Mouse (Mus musculus) spleen, adult 12 weeks (tissue): ENCODE data around the gene Ugt1a8.

ENCODE experiments used
- DNase-seq: peaks from one replicate; pipeline ENCODE4 v3.0.0; 2022; ENCODE audit warnings: low spot score

Ugt1a8 gene

GRCm38 (mm10) chr1:88186325-88186935 lies 98.8 kb downstream of the Ugt1a8 start:
- no peak for DNase-seq

GRCm38 (mm10) chr1:88192136-88192535 lies 104.5 kb downstream of the Ugt1a8 start:
- no peak for DNase-seq

GRCm38 (mm10) chr1:88195687-88196086 lies 108.1 kb downstream of the Ugt1a8 start:
- DNase-seq, result no peak

GRCm38 (mm10) chr1:88197443-88197842 lies 109.8 kb downstream of the Ugt1a8 start:
- DNase-seq, result no peak

GRCm38 (mm10) chr1:88199996-88200395 lies 112.4 kb downstream of the Ugt1a8 start:
- DNase-seq, result no peak

- no peak for DNase-seq
Measured at GRCm38 (mm10) chr1:88200456-88200855, 112.8 kb downstream of the Ugt1a8 start, which contains the start of gene Ugt1a2. Gene Ugt1a2, plus strand, starts transcription at chr1:88200601.

GRCm38 (mm10) chr1:88205294-88205922 lies 117.8 kb downstream of the Ugt1a8 start, which contains the start of gene Dnajb3:
Gene Dnajb3, minus strand, starts transcription at chr1:88205782.
- peak; percentile 71 for DNase-seq

- DNase-seq, result peak; percentile 53
Measured at GRCm38 (mm10) chr1:88206843-88207479, 119.3 kb downstream of the Ugt1a8 start.

- no peak for DNase-seq
Measured at GRCm38 (mm10) chr1:88211812-88212211, 124.2 kb downstream of the Ugt1a8 start, which contains the start of gene Ugt1a1. Gene Ugt1a1, plus strand, starts transcription at chr1:88211959.

GRCm38 (mm10) chr1:88212341-88213045 lies 124.9 kb downstream of the Ugt1a8 start:
- DNase-seq, result no peak

GRCm38 (mm10) chr1:88213061-88213460 lies 125.4 kb downstream of the Ugt1a8 start:
- no peak for DNase-seq

GRCm38 (mm10) chr1:88213766-88214461 lies 126.3 kb downstream of the Ugt1a8 start:
- no peak for DNase-seq

- DNase-seq, result no peak
Measured at GRCm38 (mm10) chr1:88214462-88214952, 126.9 kb downstream of the Ugt1a8 start.

- no peak for DNase-seq
Measured at GRCm38 (mm10) chr1:88215466-88216380, 128.1 kb downstream of the Ugt1a8 start.

GRCm38 (mm10) chr1:88216551-88216950 lies 128.9 kb downstream of the Ugt1a8 start:
- DNase-seq, result no peak

- DNase-seq, result no peak
Measured at GRCm38 (mm10) chr1:88217144-88217543, 129.5 kb downstream of the Ugt1a8 start.

- DNase-seq, result no peak
Measured at GRCm38 (mm10) chr1:88217576-88217975, 130.0 kb downstream of the Ugt1a8 start.

- DNase-seq, result no peak
Measured at GRCm38 (mm10) chr1:88218051-88218450, 130.4 kb downstream of the Ugt1a8 start.

- no peak for DNase-seq
Measured at GRCm38 (mm10) chr1:88218591-88218990, 131.0 kb downstream of the Ugt1a8 start.

- no peak for DNase-seq
Measured at GRCm38 (mm10) chr1:88219054-88219453, 131.4 kb downstream of the Ugt1a8 start.

- no peak for DNase-seq
Measured at GRCm38 (mm10) chr1:88220336-88220735, 132.7 kb downstream of the Ugt1a8 start.
